Mouse (Mus musculus) heart, embryonic 10.5 days (tissue): ENCODE measurements around the gene Ptpro. TPM values are rescaled to one million over a fixed set of nuclear protein-coding genes. Genes with fewer than 3 reads are reported as not detected.

Source experiments
- DNase-seq: peaks from one replicate; pipeline ENCODE4 v3.0.0-alpha.2; 2017; ENCODE audit warnings: low spot score
- H3K27ac ChIP-seq: fragments of 300-500 bp; sonication (generic); 2 replicates; pipeline ENCODE4 v1.5.1; 2016; ENCODE audit warnings: mild to moderate bottlenecking
- H3K27me3 ChIP-seq: fragments of 300-500 bp; sonication (generic); 2 replicates; pipeline ENCODE4 v1.6.1; 2016; ENCODE audit warnings: mild to moderate bottlenecking; ENCODE audit not compliant: poor library complexity, insufficient read depth, severe bottlenecking
- H3K36me3 ChIP-seq: fragments of 300-500 bp; sonication (generic); 2 replicates; pipeline ENCODE4 v1.6.1; 2016; ENCODE audit warnings: mild to moderate bottlenecking, moderate library complexity
- H3K4me1 ChIP-seq: fragments of 300-500 bp; sonication (generic); 2 replicates; pipeline ENCODE4 v1.6.1; 2016; ENCODE audit warnings: mild to moderate bottlenecking
- H3K4me3 ChIP-seq: fragments of 300-500 bp; sonication (generic); 2 replicates; pipeline ENCODE4 v1.5.1; 2016; ENCODE audit warnings: mild to moderate bottlenecking, moderate library complexity
- H3K9me3 ChIP-seq: fragments of 300-500 bp; sonication (generic); 2 replicates; pipeline ENCODE4 v1.6.1; 2016; ENCODE audit warnings: mild to moderate bottlenecking, moderate library complexity
- WGBS: fragments of 180-500 bp; shearing (Covaris S2); methylation state at CpG from one replicate; pipeline ENCODE4 v1.1.7; 2016; 5-methylcytosine and 5-hydroxymethylcytosine counted together
- polyA plus RNA-seq: library from polyadenylated mRNA; unstranded; fragments of >200 nt; fragmentation: Nextera tagmentation; extraction: Ambion mirVana; gene quantifications from 2 replicates; pipeline ENCODE4 v1.2.1, GENCODE M21; 2016

Ptpro gene
- polyA plus RNA-seq, 1 experiment from 2014 or later, result 0.72 TPM

DNA sequence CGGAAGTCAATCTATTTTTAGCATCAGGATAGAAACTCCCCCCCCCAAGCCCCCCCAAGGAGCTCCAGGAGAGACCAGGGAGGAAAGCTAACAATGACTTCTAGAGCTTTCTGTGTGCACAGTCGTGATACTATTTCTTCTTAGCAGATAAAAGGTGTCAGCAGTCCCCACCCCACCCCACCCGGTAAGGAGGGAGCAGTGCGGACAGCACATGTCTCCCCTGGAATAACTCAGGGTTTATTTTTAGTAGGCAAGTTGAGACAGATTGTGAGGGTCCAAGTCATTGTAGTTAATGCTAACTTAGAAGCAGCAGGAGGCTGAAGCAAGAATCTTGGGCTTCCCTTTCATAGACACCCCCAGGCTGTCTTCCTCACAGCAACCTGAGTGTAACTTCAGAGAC, 63.1 kb downstream of the Ptpro start:
- no peaks in the 10 kb centered on the region for H3K9me3 ChIP-seq
- H3K36me3 ChIP-seq, result no peaks in the 10 kb centered on the region
- peak overlapping the region; percentile 77 for H3K27ac ChIP-seq
- peaks cover 19% of the 10 kb centered on the region for H3K4me1 ChIP-seq
- 0 out of 2 replicates have a peak overlapping the region, but pooled peaks have one; percentile 5 for H3K4me3 ChIP-seq
- 11% methylated on average over 4 of the region's 4 CpGs for WGBS
- no peaks in the 10 kb centered on the region for H3K27me3 ChIP-seq
- no peak for DNase-seq

DNA sequence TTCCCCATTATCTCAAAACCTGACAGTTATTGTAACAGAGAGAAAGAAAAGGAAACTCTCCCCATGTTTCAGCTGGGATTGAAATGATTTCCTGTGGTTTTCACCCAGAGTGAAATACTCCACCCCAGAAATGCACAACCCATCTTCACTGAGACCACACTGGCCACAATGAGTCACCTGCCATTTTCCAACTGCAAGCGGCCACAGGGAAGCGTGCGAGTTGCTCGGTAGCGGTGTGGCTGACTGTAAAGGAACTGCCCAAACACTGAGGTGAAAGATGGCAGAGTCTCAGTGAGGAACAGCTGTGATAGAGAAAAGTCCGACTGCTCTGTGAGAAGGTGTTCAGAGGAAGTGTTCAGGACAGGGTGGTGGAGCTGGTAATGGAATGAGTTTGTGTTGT, 64.2 kb downstream of the Ptpro start:
- Histone ChIP-seq H3K27me3 (no peaks in the 10 kb centered on the region), H3K9me3 (no peaks in the 10 kb centered on the region), H3K27ac (no peak overlapping the region), H3K4me3 (no peak overlapping the region), H3K4me1 (peaks cover 19% of the 10 kb centered on the region), H3K36me3 (no peaks in the 10 kb centered on the region)
- no peak for DNase-seq
- WGBS, result 87% methylated on average over 6 of the region's 6 CpGs

- Histone ChIP-seq H3K36me3 (no peaks in the 10 kb centered on the region), H3K27me3 (no peaks in the 10 kb centered on the region), H3K4me3 (no peak overlapping the region), H3K9me3 (no peaks in the 10 kb centered on the region), H3K27ac (no peak overlapping the region), H3K4me1 (peaks cover 19% of the 10 kb centered on the region)
- no peak for DNase-seq
- WGBS, result 62% methylated on average over 6 of the region's 6 CpGs
Observed at GRCm38 (mm10) chr6:137317509-137317908, 65.4 kb downstream of the Ptpro start.

- H3K36me3 ChIP-seq, result no peaks in the 10 kb centered on the region
- peaks cover 19% of the 10 kb centered on the region for H3K4me1 ChIP-seq
- H3K27me3 ChIP-seq, result no peaks in the 10 kb centered on the region
- DNase-seq, result no peak
- no peak overlapping the region for H3K4me3 ChIP-seq
- no peaks in the 10 kb centered on the region for H3K9me3 ChIP-seq
- WGBS, result 89% methylated on average over 12 of the region's 12 CpGs
- H3K27ac ChIP-seq, result no peak overlapping the region
Observed at GRCm38 (mm10) chr6:137318242-137318861, 66.2 kb downstream of the Ptpro start.

DNA sequence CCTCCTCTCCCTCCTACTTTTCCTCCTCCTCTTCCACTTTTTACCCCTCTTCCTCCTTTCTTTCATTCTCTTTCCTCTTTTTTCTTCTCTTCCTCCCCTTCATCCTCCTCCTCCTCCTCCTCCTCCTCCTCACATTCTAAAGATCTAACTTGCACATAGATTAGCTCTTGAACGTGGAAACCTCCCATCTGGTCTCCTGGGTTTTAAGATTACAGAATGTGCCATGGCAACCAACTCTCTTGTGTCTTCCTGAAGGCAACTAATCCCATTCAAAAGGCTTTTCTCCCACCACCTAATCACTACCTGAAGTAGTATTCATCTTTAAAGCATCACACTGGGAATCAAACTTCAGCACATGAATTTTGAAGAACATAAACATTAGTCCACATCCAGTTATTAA, 67.5 kb downstream of the Ptpro start:
- Histone ChIP-seq H3K4me1 (peaks cover 17% of the 10 kb centered on the region), H3K4me3 (no peak overlapping the region), H3K9me3 (no peaks in the 10 kb centered on the region), H3K27ac (no peak overlapping the region), H3K36me3 (no peaks in the 10 kb centered on the region), H3K27me3 (no peaks in the 10 kb centered on the region)
- WGBS, result 11% methylated on average over 1 of the region's 1 CpGs
- no peak for DNase-seq

- DNase-seq, result no peak
- no peaks in the 10 kb centered on the region for H3K36me3 ChIP-seq
- no peaks in the 10 kb centered on the region for H3K9me3 ChIP-seq
- no peaks in the 10 kb centered on the region for H3K27me3 ChIP-seq
- H3K27ac ChIP-seq, result no peak overlapping the region
- 86% methylated on average over 9 of the region's 9 CpGs for WGBS
- no peak overlapping the region for H3K4me3 ChIP-seq
- no peaks in the 10 kb centered on the region for H3K4me1 ChIP-seq
Observed at GRCm38 (mm10) chr6:137327718-137328117, 75.6 kb downstream of the Ptpro start.

DNA sequence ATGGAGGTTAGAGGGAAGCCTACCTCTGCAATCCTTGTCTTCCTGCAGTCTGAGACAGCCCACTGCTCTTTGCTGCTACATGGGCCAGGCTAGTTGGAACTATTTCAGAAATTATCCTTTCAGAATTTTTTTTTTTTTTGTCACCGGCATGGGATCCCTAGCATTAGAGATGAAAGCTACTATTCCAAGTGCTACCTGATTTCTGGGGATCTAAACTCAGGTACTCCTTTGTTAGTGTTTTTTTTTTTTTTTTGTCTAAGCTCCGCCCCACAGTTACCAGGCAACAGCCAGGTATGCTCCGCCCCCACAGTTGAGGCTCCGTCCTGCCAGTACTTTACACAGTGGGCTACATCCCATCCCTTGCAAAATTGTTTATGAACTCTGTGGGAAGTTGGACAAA, 76.1 kb downstream of the Ptpro start:
- DNase-seq, result no peak
- H3K27me3 ChIP-seq, result no peaks in the 10 kb centered on the region
- H3K9me3 ChIP-seq, result no peaks in the 10 kb centered on the region
- WGBS, result 72% methylated on average over 4 of the region's 4 CpGs
- H3K4me3 ChIP-seq, result no peak overlapping the region
- H3K27ac ChIP-seq, result no peak overlapping the region
- no peaks in the 10 kb centered on the region for H3K4me1 ChIP-seq
- no peaks in the 10 kb centered on the region for H3K36me3 ChIP-seq

DNA sequence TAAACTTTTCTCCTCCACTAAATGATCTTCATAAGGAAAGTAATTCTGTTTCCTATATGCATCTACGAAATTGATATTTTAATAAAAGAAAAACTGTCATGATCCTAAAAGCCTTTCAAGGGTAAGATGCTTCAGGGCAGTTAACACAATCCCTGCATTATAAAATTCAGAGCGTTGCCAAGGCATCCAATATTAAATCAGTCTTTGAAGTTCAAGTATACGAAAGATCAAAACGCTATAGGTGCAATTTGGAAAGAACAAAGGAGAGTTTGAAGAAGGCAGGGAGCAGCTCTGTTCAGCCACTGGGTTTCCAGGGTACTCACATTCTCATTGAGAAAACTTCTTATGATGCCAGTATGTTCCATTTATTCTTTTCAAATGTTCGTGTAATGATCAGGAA, 78.7 kb downstream of the Ptpro start:
- no peaks in the 10 kb centered on the region for H3K9me3 ChIP-seq
- no peaks in the 10 kb centered on the region for H3K36me3 ChIP-seq
- no peak for DNase-seq
- no peaks in the 10 kb centered on the region for H3K27me3 ChIP-seq
- H3K27ac ChIP-seq, result no peak overlapping the region
- WGBS, result 78% methylated on average over 5 of the region's 5 CpGs
- no peaks in the 10 kb centered on the region for H3K4me1 ChIP-seq
- no peak overlapping the region for H3K4me3 ChIP-seq

GRCm38 (mm10) chr6:137331826-137332225, 79.7 kb downstream of the Ptpro start:
- no peaks in the 10 kb centered on the region for H3K9me3 ChIP-seq
- no peak for DNase-seq
- no peak overlapping the region for H3K4me3 ChIP-seq
- 86% methylated on average over 3 of the region's 3 CpGs for WGBS
- no peaks in the 10 kb centered on the region for H3K4me1 ChIP-seq
- no peaks in the 10 kb centered on the region for H3K27me3 ChIP-seq
- H3K27ac ChIP-seq, result no peak overlapping the region
- H3K36me3 ChIP-seq, result no peaks in the 10 kb centered on the region

DNA sequence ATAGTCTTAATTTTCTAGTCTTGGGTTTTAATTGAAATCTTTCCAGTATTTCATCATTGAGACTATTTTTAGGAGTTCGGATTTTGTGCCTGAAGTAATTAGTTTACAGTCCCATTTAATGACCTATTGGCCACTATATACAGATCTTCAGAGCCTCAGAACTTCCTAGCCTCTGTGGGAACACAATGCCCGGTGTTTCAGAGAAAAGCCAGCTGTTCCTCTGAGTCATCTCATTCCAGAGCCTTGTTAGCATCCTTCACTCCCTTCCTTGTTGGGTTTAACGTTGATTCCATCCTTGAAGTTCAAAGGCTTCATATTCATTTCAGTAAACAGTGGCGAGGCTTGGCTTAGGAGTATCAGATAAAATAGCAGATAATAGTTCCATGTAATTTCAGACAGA, 87.0 kb downstream of the Ptpro start:
- no peak for DNase-seq
- no peaks in the 10 kb centered on the region for H3K27me3 ChIP-seq
- 64% methylated on average over 4 of the region's 4 CpGs for WGBS
- no peak overlapping the region for H3K27ac ChIP-seq
- H3K4me3 ChIP-seq, result no peak overlapping the region
- no peaks in the 10 kb centered on the region for H3K9me3 ChIP-seq
- no peaks in the 10 kb centered on the region for H3K4me1 ChIP-seq
- H3K36me3 ChIP-seq, result no peaks in the 10 kb centered on the region

DNA sequence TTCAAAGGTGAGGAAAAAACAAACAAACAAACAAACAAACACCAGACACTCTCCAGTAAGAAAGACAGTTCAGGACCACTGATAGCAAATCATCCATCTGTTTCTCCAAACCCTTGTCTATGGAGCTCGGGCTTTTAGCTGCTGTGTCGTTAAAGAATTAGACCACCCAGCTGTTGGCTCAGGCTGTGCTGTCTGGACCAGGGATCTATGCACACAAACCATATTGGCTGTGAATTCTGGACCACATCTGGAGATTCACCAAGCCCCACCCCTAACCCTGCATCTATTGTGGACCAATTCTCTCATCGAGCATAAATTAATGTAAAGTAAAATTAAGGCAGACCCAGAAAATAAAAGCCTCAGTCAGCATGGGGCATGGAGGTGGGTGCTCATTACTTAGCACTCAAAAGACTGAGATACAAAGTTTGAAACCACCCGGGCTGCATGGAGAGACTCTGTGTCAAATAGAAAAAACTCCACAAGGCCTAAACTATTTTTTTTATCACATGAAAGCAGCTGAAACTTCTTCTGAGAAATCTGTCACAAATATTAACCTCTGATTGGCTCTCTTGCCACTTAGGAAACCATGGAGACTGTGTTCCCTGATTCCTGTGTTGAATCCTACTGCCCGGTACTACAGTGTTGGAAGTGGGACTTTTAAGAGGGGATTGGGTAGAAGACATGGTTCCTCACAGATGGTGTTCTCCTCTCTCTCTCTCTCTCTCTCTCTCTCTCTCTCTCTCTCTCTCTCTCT, 91.7 kb downstream of the Ptpro start:
- DNase-seq, result no peak
- WGBS, result 65% methylated on average over 5 of the region's 5 CpGs
- Histone ChIP-seq H3K4me3 (no peak overlapping the region), H3K27ac (no peak overlapping the region), H3K27me3 (no peaks in the 10 kb centered on the region), H3K36me3 (no peaks in the 10 kb centered on the region), H3K9me3 (no peaks in the 10 kb centered on the region), H3K4me1 (no peaks in the 10 kb centered on the region)

DNA sequence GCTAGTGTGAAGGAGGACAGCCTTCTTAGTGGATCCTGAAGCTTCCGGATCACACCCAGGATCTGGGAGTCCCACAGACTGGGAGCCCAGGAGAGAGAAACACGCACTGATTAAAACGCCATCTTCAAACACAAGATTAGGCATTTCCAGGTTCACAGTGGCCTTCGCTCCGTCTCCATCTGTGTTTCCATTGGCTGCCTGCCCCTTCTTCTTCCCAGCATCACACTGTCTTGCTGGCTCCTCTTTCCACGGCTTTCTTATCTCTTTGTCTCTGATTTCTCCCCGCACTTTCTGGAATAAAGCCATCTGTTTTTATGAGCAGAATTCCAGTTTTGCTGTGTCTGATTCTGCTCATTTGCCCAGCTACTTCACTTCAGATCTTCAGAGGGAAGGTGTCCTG, 108.0 kb downstream of the Ptpro start:
- H3K4me1 ChIP-seq, result no peaks in the 10 kb centered on the region; the same call in 1 of the 2 replicates
- H3K36me3 ChIP-seq, result no peaks in the 10 kb centered on the region
- 73% methylated on average over 7 of the region's 7 CpGs for WGBS
- no peak for DNase-seq
- H3K27me3 ChIP-seq, result no peaks in the 10 kb centered on the region
- no peak overlapping the region for H3K27ac ChIP-seq
- no peak overlapping the region for H3K4me3 ChIP-seq
- no peaks in the 10 kb centered on the region for H3K9me3 ChIP-seq

DNA sequence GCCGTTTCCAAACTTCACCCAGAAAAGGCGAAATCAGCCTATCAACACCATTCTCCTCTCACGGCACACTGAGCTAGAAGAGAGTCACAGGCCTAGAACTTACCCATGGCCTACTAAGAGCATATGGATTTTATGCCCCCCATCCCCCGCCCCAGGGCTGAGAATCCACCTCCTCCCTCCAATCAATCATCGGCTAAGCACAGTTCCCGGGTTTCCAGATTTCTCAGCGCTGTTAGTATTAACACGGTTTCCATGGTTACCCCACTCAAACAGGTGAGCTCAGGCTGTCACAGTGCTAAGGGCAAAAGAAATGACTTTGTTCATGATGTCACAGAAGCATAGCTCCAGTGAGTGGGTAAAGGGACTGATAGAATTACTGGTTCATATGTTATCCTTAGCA, 110.1 kb downstream of the Ptpro start:
- Histone ChIP-seq H3K27me3 (no peaks in the 10 kb centered on the region), H3K4me3 (no peak overlapping the region), H3K36me3 (no peaks in the 10 kb centered on the region), H3K4me1 (no peaks in the 10 kb centered on the region; the same call in 1 of the 2 replicates), H3K27ac (no peak overlapping the region), H3K9me3 (no peaks in the 10 kb centered on the region)
- no peak for DNase-seq
- WGBS, result 65% methylated on average over 8 of the region's 8 CpGs
